Mouse (Mus musculus): Measurements from ENCODE around the gene Hand1.

- TF ChIP-seq REST (IDR thresholded peaks at IDR 0.05; ENCODE audit: insufficient read depth, insufficient read length) (no peak), POLR2A (IDR thresholded peaks at IDR 0.05; ENCODE audit: insufficient read length, low read depth) (no peak), MAX (IDR thresholded peaks at IDR 0.05; ENCODE audit: low read depth) (no peak), E2F4 (IDR thresholded peaks at IDR 0.05; ENCODE audit: insufficient read depth) (no peak), MYOD1 (IDR thresholded peaks at IDR 0.05; ENCODE audit: control insufficient read depth in 1 of 3, insufficient read length in 2 of 3, low read depth in 2 of 3) (no peak), TCF12 (IDR thresholded peaks at IDR 0.05; ENCODE audit: insufficient read depth, poor library complexity, severe bottlenecking) (no peak)
Observed at GRCm38 (mm10) chr11:57786616-57787418, 45.8 kb downstream of the Hand1 start.
